Mouse (Mus musculus): ENCODE measurements around the gene Nemp1. TPM values are rescaled to one million over a fixed set of nuclear protein-coding genes. Genes with fewer than 3 reads are reported as not detected.

Nemp1 gene
- polyA plus RNA-seq, 1 experiment: 5.6 TPM

GRCm38 (mm10) chr10:127724178-127724577, 57.5 kb downstream of the Nemp1 start, which contains the start of gene Tac2:
Gene Tac2 (plus strand): TSS chr10:127724478.
- H3K4me2 ChIP-seq (ENCODE audit: low read depth): no peak within 1 kb of the TSS
- TF ChIP-seq MYOG (IDR thresholded peaks at IDR 0.05; ENCODE audit: control insufficient read depth in 1 of 3, insufficient read depth in 1 of 3, insufficient read length in 2 of 3, low read depth in 2 of 3): no peak
- TF ChIP-seq SRF (IDR thresholded peaks at IDR 0.05; ENCODE audit: control insufficient read depth, insufficient read length, low read depth): no peak
- TF ChIP-seq POLR2A (IDR thresholded peaks at IDR 0.05; ENCODE audit: insufficient read length, low read depth): no peak
- no peak for TF ChIP-seq POLR2AphosphoS2 (IDR thresholded peaks at IDR 0.05; ENCODE audit: insufficient read length, low read depth)
- no peaks in the 10 kb centered on the region for H3K36me3 ChIP-seq (ENCODE audit: control insufficient read depth, insufficient read depth)
- H3ac ChIP-seq (ENCODE audit: control insufficient read depth, insufficient read length): no peak within 1 kb of the TSS
- H3K4me3 ChIP-seq: no peak within 1 kb of the TSS
- H3K79me2 ChIP-seq (ENCODE audit: control insufficient read depth, insufficient read depth): no peaks in the 10 kb centered on the region
- H3K27me3 ChIP-seq (ENCODE audit: control insufficient read depth, insufficient read depth, insufficient read length): peaks cover 71% of the 10 kb centered on the region

DNA sequence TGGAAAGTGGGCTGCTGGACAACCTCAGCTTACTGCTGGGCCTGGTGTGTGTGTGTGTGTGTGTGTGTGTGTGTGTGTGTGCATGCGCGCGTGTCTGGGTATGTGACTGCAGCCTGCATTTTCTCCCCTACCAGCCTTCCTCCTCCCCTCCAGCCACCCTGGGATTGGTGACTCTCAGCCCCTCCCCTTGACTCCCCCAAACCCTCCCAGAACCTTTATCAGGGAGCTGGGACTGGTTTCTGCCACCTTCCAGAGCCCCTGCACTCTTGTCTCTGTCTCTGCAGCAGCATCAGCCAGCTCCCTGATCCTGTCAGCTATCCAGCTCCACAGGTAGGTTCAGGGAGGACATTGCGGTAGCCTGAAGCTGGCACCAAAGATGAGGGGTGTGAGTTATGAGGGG, 58.4 kb downstream of the Nemp1 start:
- TF ChIP-seq POLR2A (IDR thresholded peaks at IDR 0.05; ENCODE audit: insufficient read length, low read depth): no peak
- TF ChIP-seq POLR2AphosphoS2 (IDR thresholded peaks at IDR 0.05; ENCODE audit: insufficient read length, low read depth): no peak
- no peak for TF ChIP-seq TCF12 (IDR thresholded peaks at IDR 0.05; ENCODE audit: insufficient read depth, poor library complexity, severe bottlenecking)
- no peak for TF ChIP-seq E2F4 (IDR thresholded peaks at IDR 0.05; ENCODE audit: insufficient read depth)
- no peak for TF ChIP-seq CEBPB (IDR thresholded peaks at IDR 0.05; ENCODE audit: insufficient read depth, poor library complexity, severe bottlenecking)
- TF ChIP-seq MYOD1 (IDR thresholded peaks at IDR 0.05; ENCODE audit: control insufficient read depth in 1 of 3, insufficient read length in 2 of 3, low read depth in 2 of 3): no peak
- no peak for TF ChIP-seq REST (IDR thresholded peaks at IDR 0.05; ENCODE audit: insufficient read depth, insufficient read length)
- no peak for TF ChIP-seq SRF (IDR thresholded peaks at IDR 0.05; ENCODE audit: control insufficient read depth, insufficient read length, low read depth)
- TF ChIP-seq MYOG (IDR thresholded peaks at IDR 0.05; ENCODE audit: control insufficient read depth in 1 of 3, insufficient read depth in 1 of 3, insufficient read length in 2 of 3, low read depth in 2 of 3): no peak
- TF ChIP-seq USF1 (IDR thresholded peaks at IDR 0.05; ENCODE audit: low read depth): no peak
- no peak for TF ChIP-seq MAX (IDR thresholded peaks at IDR 0.05; ENCODE audit: low read depth)
- TF ChIP-seq TCF3 (IDR thresholded peaks at IDR 0.05; ENCODE audit: insufficient read length, low read depth): no peak
- Histone ChIP-seq H3K27me3 (ENCODE audit: control insufficient read depth, insufficient read depth, insufficient read length) (peaks cover 65% of the 10 kb centered on the region), H3ac (ENCODE audit: control insufficient read depth, insufficient read length) (no peak overlapping the region), H3K79me2 (ENCODE audit: control insufficient read depth, insufficient read depth) (no peaks in the 10 kb centered on the region), H3K4me2 (ENCODE audit: low read depth) (no peak overlapping the region), H3K36me3 (ENCODE audit: control insufficient read depth, insufficient read depth) (no peaks in the 10 kb centered on the region), H3K4me3 (no peak overlapping the region)

DNA sequence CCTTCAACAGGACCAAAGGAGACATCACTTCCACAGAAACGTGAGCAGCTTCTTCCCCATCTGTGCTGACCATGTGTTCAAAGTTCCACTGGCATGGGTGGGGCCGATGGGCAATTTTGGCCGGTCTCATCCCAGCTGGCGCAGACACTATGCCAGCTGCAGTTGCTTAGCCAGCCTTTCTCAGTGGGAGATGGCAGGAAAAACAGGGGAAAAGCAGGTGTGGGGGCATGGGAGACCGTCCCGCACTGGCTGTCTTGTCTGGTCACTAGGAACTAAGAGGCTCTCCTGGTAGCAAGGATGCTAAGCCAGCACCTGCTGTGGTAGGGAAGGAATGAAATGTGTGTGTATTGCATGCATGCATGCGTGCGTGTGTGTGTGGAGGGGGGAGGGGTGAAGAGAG, 61.7 kb downstream of the Nemp1 start:
- no peak overlapping the region for H3ac ChIP-seq (ENCODE audit: control insufficient read depth, insufficient read length)
- no peaks in the 10 kb centered on the region for H3K79me2 ChIP-seq (ENCODE audit: control insufficient read depth, insufficient read depth)
- no peak overlapping the region for H3K4me3 ChIP-seq
- H3K4me2 ChIP-seq (ENCODE audit: low read depth): peak overlapping the region; percentile 32
- H3K27me3 ChIP-seq (ENCODE audit: control insufficient read depth, insufficient read depth, insufficient read length): peaks cover 42% of the 10 kb centered on the region
- no peak for TF ChIP-seq POLR2A (IDR thresholded peaks at IDR 0.05; ENCODE audit: insufficient read length, low read depth)
- TF ChIP-seq TCF3 (IDR thresholded peaks at IDR 0.05; ENCODE audit: insufficient read length, low read depth): peak; percentile 86
- TF ChIP-seq TCF12 (IDR thresholded peaks at IDR 0.05; ENCODE audit: insufficient read depth, poor library complexity, severe bottlenecking): peak; percentile 73
- TF ChIP-seq MYOG (IDR thresholded peaks at IDR 0.05; ENCODE audit: control insufficient read depth in 1 of 3, insufficient read depth in 1 of 3, insufficient read length in 2 of 3, low read depth in 2 of 3): peak; percentile 83 to 97 (median 91)
- peak; percentile 34 to 87 (median 84) for TF ChIP-seq MYOD1 (IDR thresholded peaks at IDR 0.05; ENCODE audit: control insufficient read depth in 1 of 3, insufficient read length in 2 of 3, low read depth in 2 of 3)
- TF ChIP-seq SRF (IDR thresholded peaks at IDR 0.05; ENCODE audit: control insufficient read depth, insufficient read length, low read depth): no peak
- H3K36me3 ChIP-seq (ENCODE audit: control insufficient read depth, insufficient read depth): no peaks in the 10 kb centered on the region

GRCm38 (mm10) chr10:127730285-127730932, 63.7 kb downstream of the Nemp1 start:
- no peak for TF ChIP-seq MAX (IDR thresholded peaks at IDR 0.05; ENCODE audit: low read depth)
- no peak for TF ChIP-seq REST (IDR thresholded peaks at IDR 0.05; ENCODE audit: insufficient read depth, insufficient read length)
- TF ChIP-seq TCF12 (IDR thresholded peaks at IDR 0.05; ENCODE audit: insufficient read depth, poor library complexity, severe bottlenecking): no peak
- peaks cover 47% of the 10 kb centered on the region for H3K27me3 ChIP-seq (ENCODE audit: control insufficient read depth, insufficient read depth, insufficient read length)

DNA sequence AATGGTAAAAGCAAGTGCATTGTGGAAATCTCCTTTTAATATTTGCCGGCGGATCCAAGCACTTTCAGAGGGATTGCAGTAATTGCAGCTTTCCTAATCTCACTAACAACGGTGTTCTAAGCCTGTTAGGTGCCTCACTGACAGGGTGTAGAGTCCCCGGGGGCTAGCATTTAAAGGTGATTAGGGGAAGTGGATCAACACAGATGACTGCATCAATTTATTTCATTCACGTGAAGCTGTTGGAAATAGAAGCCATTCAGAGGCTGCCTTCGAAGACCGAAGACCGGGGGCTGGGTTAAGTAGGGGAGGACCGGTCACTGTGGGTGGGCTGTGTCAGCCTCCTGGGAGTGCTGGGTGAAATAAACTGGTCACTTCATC, 64.2 kb downstream of the Nemp1 start:
- Histone ChIP-seq H3ac (ENCODE audit: control insufficient read depth, insufficient read length) (no peak overlapping the region), H3K4me3 (no peak overlapping the region), H3K36me3 (ENCODE audit: control insufficient read depth, insufficient read depth) (no peaks in the 10 kb centered on the region), H3K27me3 (ENCODE audit: control insufficient read depth, insufficient read depth, insufficient read length) (peaks cover 43% of the 10 kb centered on the region), H3K79me2 (ENCODE audit: control insufficient read depth, insufficient read depth) (no peaks in the 10 kb centered on the region), H3K4me2 (ENCODE audit: low read depth) (peak overlapping the region; percentile 58)
- TF ChIP-seq TCF3 (IDR thresholded peaks at IDR 0.05; ENCODE audit: insufficient read length, low read depth): no peak
- TF ChIP-seq E2F4 (IDR thresholded peaks at IDR 0.05; ENCODE audit: insufficient read depth): no peak
- TF ChIP-seq USF1 (IDR thresholded peaks at IDR 0.05; ENCODE audit: low read depth): no peak
- TF ChIP-seq TCF12 (IDR thresholded peaks at IDR 0.05; ENCODE audit: insufficient read depth, poor library complexity, severe bottlenecking): no peak
- TF ChIP-seq REST (IDR thresholded peaks at IDR 0.05; ENCODE audit: insufficient read depth, insufficient read length): no peak
- no peak for TF ChIP-seq SRF (IDR thresholded peaks at IDR 0.05; ENCODE audit: control insufficient read depth, insufficient read length, low read depth)
- no peak for TF ChIP-seq POLR2A (IDR thresholded peaks at IDR 0.05; ENCODE audit: insufficient read length, low read depth)
- TF ChIP-seq MYOG (IDR thresholded peaks at IDR 0.05; ENCODE audit: control insufficient read depth in 1 of 3, insufficient read depth in 1 of 3, insufficient read length in 2 of 3, low read depth in 2 of 3): no peak
- TF ChIP-seq MYOD1 (IDR thresholded peaks at IDR 0.05; ENCODE audit: control insufficient read depth in 1 of 3, insufficient read length in 2 of 3, low read depth in 2 of 3): no peak
- no peak for TF ChIP-seq CEBPB (IDR thresholded peaks at IDR 0.05; ENCODE audit: insufficient read depth, poor library complexity, severe bottlenecking)
- no peak for TF ChIP-seq MAX (IDR thresholded peaks at IDR 0.05; ENCODE audit: low read depth)
- TF ChIP-seq POLR2AphosphoS2 (IDR thresholded peaks at IDR 0.05; ENCODE audit: insufficient read length, low read depth): no peak

More at GRCm38 (mm10) chr10:127730285-127730932, 63.7 kb downstream of the Nemp1 start:
- H3K36me3 ChIP-seq (ENCODE audit: control insufficient read depth, insufficient read depth): no peaks in the 10 kb centered on the region
- H3K4me2 ChIP-seq (ENCODE audit: low read depth): peak overlapping the region; percentile 58
- H3ac ChIP-seq (ENCODE audit: control insufficient read depth, insufficient read length): no peak overlapping the region
- H3K4me3 ChIP-seq: no peak overlapping the region
- no peaks in the 10 kb centered on the region for H3K79me2 ChIP-seq (ENCODE audit: control insufficient read depth, insufficient read depth)
